Mouse (Mus musculus): Measurements from ENCODE around the gene Ipcef1.

Ipcef1 gene

GRCm38 (mm10) chr10:7052315-7053017, at the start of gene Ipcef1:
Ipcef1 (minus strand) TSS chr10:7052478.
- no peak for DNase-seq (ENCODE audit: low spot score)

GRCm38 (mm10) chr10:7077971-7078370, 25.7 kb upstream of the Ipcef1 start:
- DNase-seq (ENCODE audit: low spot score), result no peak

GRCm38 (mm10) chr10:7077389-7077808, 25.1 kb upstream of the Ipcef1 start:
- DNase-seq (ENCODE audit: low spot score), result no peak

- DNase-seq (ENCODE audit: low spot score), result no peak
Measured at GRCm38 (mm10) chr10:7076662-7077211, 24.5 kb upstream of the Ipcef1 start.

GRCm38 (mm10) chr10:7076201-7076600, 23.9 kb upstream of the Ipcef1 start:
- peak; percentile 64 for DNase-seq (ENCODE audit: low spot score)

GRCm38 (mm10) chr10:7075661-7076060, 23.4 kb upstream of the Ipcef1 start:
- no peak for DNase-seq (ENCODE audit: low spot score)

- DNase-seq (ENCODE audit: low spot score), result no peak
Measured at GRCm38 (mm10) chr10:7074231-7074630, 22.0 kb upstream of the Ipcef1 start.

- no peak for DNase-seq (ENCODE audit: low spot score)
Measured at GRCm38 (mm10) chr10:7070924-7071323, 18.6 kb upstream of the Ipcef1 start.

GRCm38 (mm10) chr10:7070100-7070835, 18.0 kb upstream of the Ipcef1 start:
- DNase-seq (ENCODE audit: low spot score), result no peak

GRCm38 (mm10) chr10:7069090-7069489, 16.8 kb upstream of the Ipcef1 start:
- no peak for DNase-seq (ENCODE audit: low spot score)

GRCm38 (mm10) chr10:7068608-7069007, 16.3 kb upstream of the Ipcef1 start:
- no peak for DNase-seq (ENCODE audit: low spot score)

- DNase-seq (ENCODE audit: low spot score), result no peak
Measured at GRCm38 (mm10) chr10:7063752-7064457, 11.6 kb upstream of the Ipcef1 start.

- no peak for DNase-seq (ENCODE audit: low spot score)
Measured at GRCm38 (mm10) chr10:7062993-7063392, 10.7 kb upstream of the Ipcef1 start.

GRCm38 (mm10) chr10:7060326-7060725, 8.0 kb upstream of the Ipcef1 start:
- DNase-seq (ENCODE audit: low spot score), result no peak

GRCm38 (mm10) chr10:7057546-7057945, 5.3 kb upstream of the Ipcef1 start:
- no peak for DNase-seq (ENCODE audit: low spot score)

GRCm38 (mm10) chr10:7054560-7055205, 2.4 kb upstream of the Ipcef1 start:
- DNase-seq (ENCODE audit: low spot score), result no peak

GRCm38 (mm10) chr10:7049901-7050300, 2.4 kb downstream of the Ipcef1 start:
- DNase-seq (ENCODE audit: low spot score), result no peak

GRCm38 (mm10) chr10:7047919-7048291, 4.4 kb downstream of the Ipcef1 start:
- DNase-seq (ENCODE audit: low spot score), result no peak

GRCm38 (mm10) chr10:7047288-7047918, 4.9 kb downstream of the Ipcef1 start:
- DNase-seq (ENCODE audit: low spot score), result no peak

- no peak for DNase-seq (ENCODE audit: low spot score)
Measured at GRCm38 (mm10) chr10:7043896-7044295, 8.4 kb downstream of the Ipcef1 start.

GRCm38 (mm10) chr10:7041032-7041431, 11.2 kb downstream of the Ipcef1 start:
- DNase-seq (ENCODE audit: low spot score), result no peak

- DNase-seq (ENCODE audit: low spot score), result no peak
Measured at GRCm38 (mm10) chr10:7037194-7037593, 15.1 kb downstream of the Ipcef1 start.
